In genomic region chr9:115309977-115310345, GRCm38 (mm10) we compare ENCODE assay signal across 8 mouse cellular contexts. TPM values are rescaled to one million over a fixed set of nuclear protein-coding genes. Genes with fewer than 3 reads are reported as not detected.
DNase-seq lines count a peak whose midpoint lies in the region; ATAC-seq lines count a peak whose summit lies in the region.

No protein-coding gene starts in this region.

- H3K27me3 ChIP-seq in heart, embryonic 12.5 days (replicated peaks) = no peaks in the 10 kb centered on the region
- no peaks in the 10 kb centered on the region for H3K27me3 ChIP-seq in forebrain, embryonic 14.5 days (replicated peaks; ENCODE audit: control insufficient read depth, insufficient read depth, low read length)
- no peaks in the 10 kb centered on the region for H3K27me3 ChIP-seq in limb, embryonic 10.5 days (ENCODE audit: low read depth, poor library complexity, severe bottlenecking)
- peaks cover 3% of the 10 kb centered on the region; the same call in 1 of the 2 replicates for H3K27me3 ChIP-seq in midbrain, embryonic 13.5 days

- peak; percentile 84 for ATAC-seq in heart, embryonic 12.5 days (ENCODE audit: insufficient number of reproducible peaks, low FRiP score)
- ATAC-seq in forebrain, embryonic 14.5 days = peak; percentile 76
- ATAC-seq in midbrain, embryonic 13.5 days = no peak

- DNase-seq in heart, postnatal 25 days (ENCODE audit: low spot score) = no peak
- DNase-seq in MEL-GATA-1-ER (ENCODE audit: extremely low read depth, low read depth) = peak; percentile 38
- no peak for DNase-seq in forebrain, embryonic 14.5 days (ENCODE audit: low spot score)
- DNase-seq in limb, embryonic 10.5 days (ENCODE audit: low spot score) = no peak
- no peak for DNase-seq in right cerebral cortex, postnatal 25 days
- no peak for DNase-seq in layer of hippocampus, adult 9-11 months

- intact Hi-C loops in heart, postnatal 25 days (cut with DNase I) = no loop called here

- no peaks in the 10 kb centered on the region for H3K9me3 ChIP-seq in heart, embryonic 12.5 days (replicated peaks)
- H3K9me3 ChIP-seq in forebrain, embryonic 14.5 days (replicated peaks; ENCODE audit: control insufficient read depth, low read length) = no peaks in the 10 kb centered on the region
- no peaks in the 10 kb centered on the region for H3K9me3 ChIP-seq in limb, embryonic 10.5 days (replicated peaks)
- no peaks in the 10 kb centered on the region for H3K9me3 ChIP-seq in midbrain, embryonic 13.5 days

- H3K4me2 ChIP-seq in heart, embryonic 12.5 days = peak overlapping the region; percentile 68
- H3K4me2 ChIP-seq in forebrain, embryonic 14.5 days (ENCODE audit: low read length) = peak overlapping the region; percentile 62
- peak overlapping the region; percentile 63 for H3K4me2 ChIP-seq in midbrain, embryonic 13.5 days (replicated peaks)

- peak overlapping the region; percentile 100 for H3K9ac ChIP-seq in heart, embryonic 12.5 days
- peak overlapping the region; percentile 98 for H3K9ac ChIP-seq in forebrain, embryonic 14.5 days (ENCODE audit: low read length)
- H3K9ac ChIP-seq in midbrain, embryonic 13.5 days (replicated peaks) = peak overlapping the region; percentile 97

- H3K27ac ChIP-seq in heart, embryonic 12.5 days (ENCODE audit: poor library complexity, severe bottlenecking) = peak overlapping the region; percentile 99
- peak overlapping the region; percentile 97 for H3K27ac ChIP-seq in forebrain, embryonic 14.5 days (ENCODE audit: low read depth, low read length)
- H3K27ac ChIP-seq in limb, embryonic 10.5 days = peak overlapping the region; percentile 99
- H3K27ac ChIP-seq in midbrain, embryonic 13.5 days = peak overlapping the region; percentile 99

- WGBS in heart, embryonic 12.5 days = 0% methylated on average over 28 of the region's 42 CpGs
- WGBS in forebrain, embryonic 14.5 days = 0% methylated on average over 36 of the region's 42 CpGs
- WGBS in limb, embryonic 10.5 days = under 1% methylated on average over 39 of the region's 42 CpGs
- WGBS in midbrain, embryonic 13.5 days = 0% methylated on average over 24 of the region's 42 CpGs

- H3K4me3 ChIP-seq in heart, embryonic 12.5 days = peak overlapping the region; percentile 99
- H3K4me3 ChIP-seq in forebrain, embryonic 14.5 days (ENCODE audit: low read depth, low read length) = peak overlapping the region; percentile 96
- H3K4me3 ChIP-seq in limb, embryonic 10.5 days = peak overlapping the region; percentile 98
- H3K4me3 ChIP-seq in midbrain, embryonic 13.5 days (replicated peaks) = peak overlapping the region; percentile 82

- H3K4me1 ChIP-seq in heart, embryonic 12.5 days (replicated peaks) = peaks cover 26% of the 10 kb centered on the region
- H3K4me1 ChIP-seq in forebrain, embryonic 14.5 days (ENCODE audit: control insufficient read depth, insufficient read depth, low read length) = peaks cover 30% of the 10 kb centered on the region
- peaks cover 41% of the 10 kb centered on the region for H3K4me1 ChIP-seq in limb, embryonic 10.5 days
- H3K4me1 ChIP-seq in midbrain, embryonic 13.5 days (replicated peaks) = peaks cover 33% of the 10 kb centered on the region

- no peaks in the 10 kb centered on the region for H3K36me3 ChIP-seq in heart, embryonic 12.5 days
- H3K36me3 ChIP-seq in forebrain, embryonic 14.5 days (ENCODE audit: control insufficient read depth, insufficient read depth, low read length) = no peaks in the 10 kb centered on the region
- H3K36me3 ChIP-seq in limb, embryonic 10.5 days = no peaks in the 10 kb centered on the region
- no peaks in the 10 kb centered on the region for H3K36me3 ChIP-seq in midbrain, embryonic 13.5 days

RNA-seq across cellular contexts. Expression of gene Stt3b, which starts 0.3 kb away (rescaled TPM):
- polyA plus RNA-seq in heart, embryonic 12.5 days (2016; fragmentation: Nextera tagmentation; extraction: Ambion mirVana) = 121 and 122 TPM in 2 replicates
- total RNA-seq in heart, postnatal 25 days (2021) = 10 to 100 TPM; 56.0 to 58.2 TPM
- 74.8 and 80.5 TPM in 2 replicates for polyA plus RNA-seq in forebrain, embryonic 14.5 days (2014; fragmentation: Nextera tagmentation; extraction: Ambion mirVana)
- polyA plus RNA-seq in limb, embryonic 10.5 days (2016; fragmentation: Nextera tagmentation; extraction: Ambion mirVana) = 102 and 105 TPM in 2 replicates
- 68.3 and 74.2 TPM in 2 replicates for polyA plus RNA-seq in midbrain, embryonic 13.5 days (2015; fragmentation: Nextera tagmentation; extraction: Ambion mirVana)
